Mouse (Mus musculus): ENCODE measurements at regions not wholly inside any gene's neighbourhood (a gene's known extent, or its start where the extent isn't known, plus 50 kb on each side); places are given as distances from the start of the nearest gene placed in this dataset.

DNA sequence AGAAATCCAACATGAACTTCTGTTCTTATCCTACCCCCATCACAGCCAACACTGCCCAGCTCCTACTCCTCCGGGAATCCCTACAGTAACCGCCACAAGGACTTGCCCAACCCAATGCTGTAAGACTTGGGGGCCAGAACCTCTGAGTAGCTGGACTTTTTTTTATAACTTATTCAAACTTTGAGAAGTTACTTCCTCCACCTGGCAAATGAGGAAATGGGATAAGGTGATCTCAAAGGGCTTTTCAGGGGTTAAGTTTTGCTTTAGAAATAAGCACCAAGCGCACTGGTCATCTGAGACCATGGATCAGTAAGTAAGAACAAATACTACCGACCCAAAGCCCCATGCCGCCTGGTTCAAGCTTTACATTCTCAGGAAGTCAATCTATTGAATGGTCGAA, 198.6 kb upstream of the Klf14 start:
- TF ChIP-seq CTCF (IDR thresholded peaks at IDR 0.05; ENCODE audit: insufficient read depth, low read length): no peak
- no peak for TF ChIP-seq POLR2A (IDR thresholded peaks at IDR 0.05; ENCODE audit: borderline replicate concordance, extremely low read depth, low read depth, low read length)

Measured in lung, adult 2 months (tissue).